Mouse (Mus musculus): ENCODE data around the gene Vmn2r101. TPM values are rescaled to one million over a fixed set of nuclear protein-coding genes. Genes with fewer than 3 reads are reported as not detected.

Gene Vmn2r101
- not detected in 2 replicates for polyA plus RNA-seq (2012; rRNA removed; ENCODE audit: low replicate concordance)

GRCm38 (mm10) chr17:19576927-19577326 is at the start of gene Vmn2r101:
Gene Vmn2r101, plus strand, starts transcription at chr17:19577227.

GRCm38 (mm10) chr17:19660028-19660427 is 83.0 kb downstream of the Vmn2r101 start, which contains the start of gene Vmn2r102:
Gene Vmn2r102, plus strand, starts transcription at chr17:19660328.

Other genes with a start within 250 kb of the Vmn2r101 start
- not detected in 2 replicates for gene Vmn2r99, start 215.3 kb upstream of the Vmn2r101 start, polyA plus RNA-seq (2012; rRNA removed; ENCODE audit: low replicate concordance)
- not detected in 2 replicates for gene Vmn2r100, start 72.5 kb upstream of the Vmn2r101 start, polyA plus RNA-seq (2012; rRNA removed; ENCODE audit: low replicate concordance)
- not detected in 2 replicates for gene Vmn2r102, start 83.1 kb downstream of the Vmn2r101 start, polyA plus RNA-seq (2012; rRNA removed; ENCODE audit: low replicate concordance)
- gene Vmn2r103, start 196.1 kb downstream of the Vmn2r101 start, polyA plus RNA-seq (2012; rRNA removed; ENCODE audit: low replicate concordance), result not detected in 2 replicates